Mouse (Mus musculus): ENCODE measurements around the gene Rps6ka4. TPM values are rescaled to one million over a fixed set of nuclear protein-coding genes. Genes with fewer than 3 reads are reported as not detected.
A peak's percentile ranks its signal among the peaks of the same experiment; 100 is the strongest.

Gene Rps6ka4
- polyA plus RNA-seq (2015; fragmentation: Nextera tagmentation; extraction: Ambion mirVana) = 39.1 and 41.5 TPM in 2 replicates

GRCm38 (mm10) chr19:6840475-6841291, at the start of gene Rps6ka4:
Gene Rps6ka4, minus strand, starts transcription at chr19:6840636.
- Histone ChIP-seq H3K9ac (ENCODE audit: low read length) (peak within 1 kb of the TSS; percentile 90), H3K4me2 (ENCODE audit: low read depth, low read length) (peak within 1 kb of the TSS; percentile 97), H3K9me3 (ENCODE audit: control insufficient read depth, low read length) (no peaks in the 10 kb centered on the region), H3K4me3 (ENCODE audit: low read length) (peak within 1 kb of the TSS; percentile 89), H3K27ac (ENCODE audit: low read length) (peak within 1 kb of the TSS; percentile 83), H3K4me1 (replicated peaks; ENCODE audit: control insufficient read depth, insufficient read depth, low read length) (peaks cover 20% of the 10 kb centered on the region), H3K27me3 (ENCODE audit: control insufficient read depth, insufficient read depth, low read depth, low read length) (peaks cover 3% of the 10 kb centered on the region; the same call in 1 of the 2 replicates), H3K36me3 (ENCODE audit: control insufficient read depth, insufficient read depth, low read length) (peaks cover 9% of the 10 kb centered on the region)
- peak; percentile 91 for ATAC-seq (ENCODE audit: low read depth)
- WGBS = 1% methylated on average over 41 of the region's 44 CpGs

GRCm38 (mm10) chr19:6877965-6878364, 37.5 kb upstream of the Rps6ka4 start:
- peaks cover 7% of the 10 kb centered on the region for H3K9me3 ChIP-seq (ENCODE audit: control insufficient read depth, low read length)
- H3K36me3 ChIP-seq (ENCODE audit: control insufficient read depth, insufficient read depth, low read length) = no peaks in the 10 kb centered on the region
- WGBS = 74% methylated on average over 4 of the region's 4 CpGs
- no peak overlapping the region for H3K9ac ChIP-seq (ENCODE audit: low read length)
- H3K4me1 ChIP-seq (replicated peaks; ENCODE audit: control insufficient read depth, insufficient read depth, low read length) = no peaks in the 10 kb centered on the region
- H3K27me3 ChIP-seq (ENCODE audit: control insufficient read depth, insufficient read depth, low read depth, low read length) = no peaks in the 10 kb centered on the region
- no peak overlapping the region for H3K27ac ChIP-seq (ENCODE audit: low read length)
- ATAC-seq (ENCODE audit: low read depth) = no peak
- H3K4me2 ChIP-seq (ENCODE audit: low read depth, low read length) = no peak overlapping the region
- no peak overlapping the region for H3K4me3 ChIP-seq (ENCODE audit: low read length)

- ATAC-seq (ENCODE audit: low read depth) = no peak
- H3K9ac ChIP-seq (ENCODE audit: low read length) = no peak overlapping the region
Measured at GRCm38 (mm10) chr19:6876799-6877198, 36.4 kb upstream of the Rps6ka4 start.

GRCm38 (mm10) chr19:6875834-6876233, 35.4 kb upstream of the Rps6ka4 start:
- Histone ChIP-seq H3K9me3 (ENCODE audit: control insufficient read depth, low read length) (peaks cover 7% of the 10 kb centered on the region), H3K4me3 (ENCODE audit: low read length) (no peak overlapping the region), H3K4me1 (replicated peaks; ENCODE audit: control insufficient read depth, insufficient read depth, low read length) (no peaks in the 10 kb centered on the region), H3K27ac (ENCODE audit: low read length) (no peak overlapping the region), H3K27me3 (ENCODE audit: control insufficient read depth, insufficient read depth, low read depth, low read length) (no peaks in the 10 kb centered on the region), H3K9ac (ENCODE audit: low read length) (no peak overlapping the region), H3K4me2 (ENCODE audit: low read depth, low read length) (no peak overlapping the region), H3K36me3 (ENCODE audit: control insufficient read depth, insufficient read depth, low read length) (no peaks in the 10 kb centered on the region)
- WGBS = 81% methylated on average over 6 of the region's 6 CpGs
- no peak for ATAC-seq (ENCODE audit: low read depth)

More at GRCm38 (mm10) chr19:6876799-6877198, 36.4 kb upstream of the Rps6ka4 start:
- Histone ChIP-seq H3K27me3 (ENCODE audit: control insufficient read depth, insufficient read depth, low read depth, low read length) (no peaks in the 10 kb centered on the region), H3K27ac (ENCODE audit: low read length) (no peak overlapping the region), H3K4me2 (ENCODE audit: low read depth, low read length) (no peak overlapping the region), H3K9me3 (ENCODE audit: control insufficient read depth, low read length) (peaks cover 7% of the 10 kb centered on the region), H3K36me3 (ENCODE audit: control insufficient read depth, insufficient read depth, low read length) (no peaks in the 10 kb centered on the region), H3K4me1 (replicated peaks; ENCODE audit: control insufficient read depth, insufficient read depth, low read length) (no peaks in the 10 kb centered on the region), H3K4me3 (ENCODE audit: low read length) (no peak overlapping the region)

GRCm38 (mm10) chr19:6874257-6874656, 33.8 kb upstream of the Rps6ka4 start:
- H3K4me2 ChIP-seq (ENCODE audit: low read depth, low read length) = no peak overlapping the region
- WGBS = 78% methylated on average over 1 of the region's 1 CpGs
- no peak overlapping the region for H3K9ac ChIP-seq (ENCODE audit: low read length)
- no peak for ATAC-seq (ENCODE audit: low read depth)
- no peaks in the 10 kb centered on the region for H3K36me3 ChIP-seq (ENCODE audit: control insufficient read depth, insufficient read depth, low read length)
- H3K27ac ChIP-seq (ENCODE audit: low read length) = no peak overlapping the region
- no peak overlapping the region for H3K4me3 ChIP-seq (ENCODE audit: low read length)
- no peaks in the 10 kb centered on the region for H3K27me3 ChIP-seq (ENCODE audit: control insufficient read depth, insufficient read depth, low read depth, low read length)
- no peaks in the 10 kb centered on the region for H3K9me3 ChIP-seq (ENCODE audit: control insufficient read depth, low read length)
- no peaks in the 10 kb centered on the region for H3K4me1 ChIP-seq (replicated peaks; ENCODE audit: control insufficient read depth, insufficient read depth, low read length)

GRCm38 (mm10) chr19:6872701-6873100, 32.3 kb upstream of the Rps6ka4 start:
- no peaks in the 10 kb centered on the region for H3K4me1 ChIP-seq (replicated peaks; ENCODE audit: control insufficient read depth, insufficient read depth, low read length)
- no peaks in the 10 kb centered on the region for H3K9me3 ChIP-seq (ENCODE audit: control insufficient read depth, low read length)
- no peak overlapping the region for H3K27ac ChIP-seq (ENCODE audit: low read length)
- H3K9ac ChIP-seq (ENCODE audit: low read length) = no peak overlapping the region
- no peak for ATAC-seq (ENCODE audit: low read depth)
- no peaks in the 10 kb centered on the region for H3K36me3 ChIP-seq (ENCODE audit: control insufficient read depth, insufficient read depth, low read length)
- H3K27me3 ChIP-seq (ENCODE audit: control insufficient read depth, insufficient read depth, low read depth, low read length) = no peaks in the 10 kb centered on the region
- no peak overlapping the region for H3K4me2 ChIP-seq (ENCODE audit: low read depth, low read length)
- 67% methylated on average over 3 of the region's 3 CpGs for WGBS
- H3K4me3 ChIP-seq (ENCODE audit: low read length) = no peak overlapping the region

GRCm38 (mm10) chr19:6871574-6872271, 31.3 kb upstream of the Rps6ka4 start:
- no peak overlapping the region for H3K9ac ChIP-seq (ENCODE audit: low read length)
- H3K9me3 ChIP-seq (ENCODE audit: control insufficient read depth, low read length) = no peaks in the 10 kb centered on the region
- H3K36me3 ChIP-seq (ENCODE audit: control insufficient read depth, insufficient read depth, low read length) = no peaks in the 10 kb centered on the region
- no peak overlapping the region for H3K27ac ChIP-seq (ENCODE audit: low read length)
- no peaks in the 10 kb centered on the region for H3K27me3 ChIP-seq (ENCODE audit: control insufficient read depth, insufficient read depth, low read depth, low read length)
- ATAC-seq (ENCODE audit: low read depth) = peak; percentile 34; the same call in 1 of the 2 replicates
- H3K4me1 ChIP-seq (replicated peaks; ENCODE audit: control insufficient read depth, insufficient read depth, low read length) = no peaks in the 10 kb centered on the region
- WGBS = 59% methylated on average over 5 of the region's 5 CpGs
- no peak overlapping the region for H3K4me2 ChIP-seq (ENCODE audit: low read depth, low read length)
- H3K4me3 ChIP-seq (ENCODE audit: low read length) = no peak overlapping the region

- H3K9me3 ChIP-seq (ENCODE audit: control insufficient read depth, low read length) = no peaks in the 10 kb centered on the region
- H3K4me2 ChIP-seq (ENCODE audit: low read depth, low read length) = peak overlapping the region; percentile 55
- H3K36me3 ChIP-seq (ENCODE audit: control insufficient read depth, insufficient read depth, low read length) = no peaks in the 10 kb centered on the region
- WGBS = 0% methylated on average over 5 of the region's 5 CpGs
- peak; percentile 84 for ATAC-seq (ENCODE audit: low read depth)
- H3K9ac ChIP-seq (ENCODE audit: low read length) = peak overlapping the region; percentile 33
- H3K4me1 ChIP-seq (replicated peaks; ENCODE audit: control insufficient read depth, insufficient read depth, low read length) = no peaks in the 10 kb centered on the region
- H3K4me3 ChIP-seq (ENCODE audit: low read length) = peak overlapping the region; percentile 39
- H3K27ac ChIP-seq (ENCODE audit: low read length) = no peak overlapping the region
- H3K27me3 ChIP-seq (ENCODE audit: control insufficient read depth, insufficient read depth, low read depth, low read length) = no peaks in the 10 kb centered on the region
Measured at GRCm38 (mm10) chr19:6869355-6869754, 28.9 kb upstream of the Rps6ka4 start.

GRCm38 (mm10) chr19:6861451-6861850, 21.0 kb upstream of the Rps6ka4 start:
- Histone ChIP-seq H3K36me3 (ENCODE audit: control insufficient read depth, insufficient read depth, low read length) (no peaks in the 10 kb centered on the region), H3K27me3 (ENCODE audit: control insufficient read depth, insufficient read depth, low read depth, low read length) (no peaks in the 10 kb centered on the region), H3K4me2 (ENCODE audit: low read depth, low read length) (no peak overlapping the region), H3K4me3 (ENCODE audit: low read length) (no peak overlapping the region), H3K9me3 (ENCODE audit: control insufficient read depth, low read length) (no peaks in the 10 kb centered on the region), H3K4me1 (replicated peaks; ENCODE audit: control insufficient read depth, insufficient read depth, low read length) (no peaks in the 10 kb centered on the region), H3K27ac (ENCODE audit: low read length) (no peak overlapping the region), H3K9ac (ENCODE audit: low read length) (no peak overlapping the region)
- WGBS = 89% methylated on average over 4 of the region's 4 CpGs
- no peak for ATAC-seq (ENCODE audit: low read depth)
